8 mouse cellular contexts compared by ENCODE assay signal in genomic region chr5:123344628-123344962, GRCm38 (mm10). TPM values are rescaled to one million over a fixed set of nuclear protein-coding genes. Genes with fewer than 3 reads are reported as not detected.
A peak's percentile ranks its signal among the peaks of the same experiment; 100 is the strongest.
DNase-seq lines count a peak whose midpoint lies in the region; ATAC-seq and TF ChIP-seq lines count a peak whose summit lies in the region.

No protein-coding gene starts in this region.

- H3K4me2 ChIP-seq in embryonic facial prominence, embryonic 13.5 days = peak overlapping the region; percentile 86
- peak overlapping the region; percentile 97 for H3K4me2 ChIP-seq in intestine, postnatal 0 days (replicated peaks; ENCODE audit: low read depth)
- H3K4me2 ChIP-seq in neural tube, embryonic 13.5 days = peak overlapping the region; percentile 89

- no peak for DNase-seq in left cerebral cortex, adult 2 months (ENCODE audit: extremely low spot score in 1 of 2, low spot score in 2 of 2)
- DNase-seq in left cerebral cortex, postnatal 10 days (ENCODE audit: extremely low spot score in 1 of 2, low spot score in 2 of 2) = no peak
- DNase-seq in gastrocnemius, adult 8-10 months (ENCODE audit: low spot score in 2 of 2) = no peak
- no peak for DNase-seq in layer of hippocampus, adult 18-20 months (ENCODE audit: low spot score in 2 of 2)
- no peak for DNase-seq in layer of hippocampus, adult 9-11 months

- peak overlapping the region; percentile 96 for H3K27ac ChIP-seq in left cerebral cortex, adult 2 months
- H3K27ac ChIP-seq in embryonic facial prominence, embryonic 13.5 days = peak overlapping the region; percentile 99
- H3K27ac ChIP-seq in intestine, postnatal 0 days (ENCODE audit: low read depth, low read length) = peak overlapping the region; percentile 89
- H3K27ac ChIP-seq in neural tube, embryonic 13.5 days (replicated peaks) = peak overlapping the region; percentile 99

- no peaks in the 10 kb centered on the region for H3K27me3 ChIP-seq in embryonic facial prominence, embryonic 13.5 days
- no peaks in the 10 kb centered on the region for H3K27me3 ChIP-seq in intestine, postnatal 0 days (replicated peaks; ENCODE audit: control insufficient read depth, insufficient read depth, low read length)
- H3K27me3 ChIP-seq in neural tube, embryonic 13.5 days = no peaks in the 10 kb centered on the region

- no peaks in the 10 kb centered on the region for H3K9me3 ChIP-seq in embryonic facial prominence, embryonic 13.5 days
- H3K9me3 ChIP-seq in intestine, postnatal 0 days (ENCODE audit: control insufficient read depth) = no peaks in the 10 kb centered on the region
- no peaks in the 10 kb centered on the region for H3K9me3 ChIP-seq in neural tube, embryonic 13.5 days

- no peak for TF ChIP-seq CTCF in left cerebral cortex, adult 2 months (IDR thresholded peaks at IDR 0.05)
- TF ChIP-seq CTCF in intestine, postnatal 0 days (IDR thresholded peaks at IDR 0.05; ENCODE audit: low read depth) = no peak

- intact Hi-C loops in left cerebral cortex, adult 2 months (cut with DNase I) = loop anchor here (1.0 kb wide), 2 partner anchors 18 to 87 kb away; no protein-coding TSS in a partner anchor
- intact Hi-C loops in left cerebral cortex, postnatal 10 days (cut with DNase I) = no loop called here

- peaks cover 30% of the 10 kb centered on the region for H3K4me1 ChIP-seq in embryonic facial prominence, embryonic 13.5 days
- no peaks in the 10 kb centered on the region for H3K4me1 ChIP-seq in intestine, postnatal 0 days (replicated peaks; ENCODE audit: control insufficient read depth, insufficient read depth, low read length)
- H3K4me1 ChIP-seq in neural tube, embryonic 13.5 days (replicated peaks) = peaks cover 40% of the 10 kb centered on the region

- peak overlapping the region; percentile 86 for H3K4me3 ChIP-seq in left cerebral cortex, adult 2 months
- H3K4me3 ChIP-seq in embryonic facial prominence, embryonic 13.5 days = peak overlapping the region; percentile 95
- peak overlapping the region; percentile 91 for H3K4me3 ChIP-seq in intestine, postnatal 0 days (ENCODE audit: low read depth, low read length)
- peak overlapping the region; percentile 63 for H3K4me3 ChIP-seq in neural tube, embryonic 13.5 days

- H3K36me3 ChIP-seq in embryonic facial prominence, embryonic 13.5 days = peaks cover 6% of the 10 kb centered on the region; the same call in 1 of the 2 replicates
- H3K36me3 ChIP-seq in intestine, postnatal 0 days (ENCODE audit: control insufficient read depth, insufficient read depth) = no peaks in the 10 kb centered on the region
- no peaks in the 10 kb centered on the region for H3K36me3 ChIP-seq in neural tube, embryonic 13.5 days

- ATAC-seq in embryonic facial prominence, embryonic 13.5 days (ENCODE audit: insufficient number of reproducible peaks, insufficient read depth, low FRiP score, low TSS enrichment, low read depth) = peak; percentile 22; the same call in 1 of the 2 replicates
- ATAC-seq in intestine, postnatal 0 days = peak; percentile 19
- ATAC-seq in neural tube, embryonic 13.5 days (ENCODE audit: low read depth) = peak; percentile 42

- WGBS in embryonic facial prominence, embryonic 13.5 days = 0% methylated on average over 37 of the region's 51 CpGs
- WGBS in intestine, postnatal 0 days = 0% methylated on average over 40 of the region's 51 CpGs
- WGBS in neural tube, embryonic 13.5 days = under 1% methylated on average over 46 of the region's 51 CpGs

- H3K9ac ChIP-seq in embryonic facial prominence, embryonic 13.5 days = peak overlapping the region; percentile 98
- H3K9ac ChIP-seq in intestine, postnatal 0 days (ENCODE audit: low read depth, low read length) = peak overlapping the region; percentile 83
- H3K9ac ChIP-seq in neural tube, embryonic 13.5 days = peak overlapping the region; percentile 89

RNA-seq across cellular contexts. Expression of gene Bcl7a, which starts 1.0 kb away (rescaled TPM):
- total RNA-seq in left cerebral cortex, adult 2 months (2021) = 10 to 100 TPM; 65.4 to 68.2 TPM
- 10 to 100 TPM; 81.4 to 83.3 TPM for total RNA-seq in left cerebral cortex, postnatal 10 days (2021)
- 37.5 and 41.0 TPM in 2 replicates for polyA plus RNA-seq in embryonic facial prominence, embryonic 13.5 days (2015; fragmentation: Nextera tagmentation; extraction: Ambion mirVana)
- 4.2 and 4.7 TPM in 2 replicates for polyA plus RNA-seq in intestine, postnatal 0 days (2015; fragmentation: Nextera tagmentation; extraction: Ambion mirVana)
- polyA plus RNA-seq in neural tube, embryonic 13.5 days (2015; fragmentation: Nextera tagmentation; extraction: Ambion mirVana) = 47.4 and 52.6 TPM in 2 replicates
- 1 to 10 TPM; 7.3 to 9.6 (median 7.9) TPM for total RNA-seq in gastrocnemius, adult 8-10 months (2022)
- total RNA-seq in layer of hippocampus, adult 18-20 months (2021) = 10 to 100 TPM; 66.1 to 66.3 TPM

RNA-seq across cellular contexts. Expression of gene Mlxip, which starts 50.0 kb away (rescaled TPM):
- total RNA-seq in left cerebral cortex, adult 2 months (2021) = 10 to 100 TPM; 20.5 to 20.8 TPM
- 10 to 100 TPM; 22.6 to 24.6 TPM for total RNA-seq in left cerebral cortex, postnatal 10 days (2021)
- 14.0 and 16.4 TPM in 2 replicates for polyA plus RNA-seq in embryonic facial prominence, embryonic 13.5 days (2015; fragmentation: Nextera tagmentation; extraction: Ambion mirVana)
- 17.8 and 18.4 TPM in 2 replicates for polyA plus RNA-seq in intestine, postnatal 0 days (2015; fragmentation: Nextera tagmentation; extraction: Ambion mirVana)
- 23.5 and 28.4 TPM in 2 replicates for polyA plus RNA-seq in neural tube, embryonic 13.5 days (2015; fragmentation: Nextera tagmentation; extraction: Ambion mirVana)
- total RNA-seq in gastrocnemius, adult 8-10 months (2022) = 10 to 100 TPM; 62.2 to 81.0 (median 63.8) TPM
- 10 to 100 TPM; 15.4 to 20.6 TPM for total RNA-seq in layer of hippocampus, adult 18-20 months (2021)

Comparison
In these comparisons a context has a peak if more than half of its experiments do, and no peak if none do; other contexts are left out.
1. RNA of gene Bcl7a, which starts 1.0 kb away (total RNA-seq): 81.4 to 83.3 TPM in left cerebral cortex, postnatal 10 days, 65.4 to 68.2 TPM in left cerebral cortex, adult 2 months and 66.1 to 66.3 TPM in layer of hippocampus, adult 18-20 months; 7.3 to 9.6 TPM in gastrocnemius, adult 8-10 months; every median in the first group is over 4 times any median in the second.
2. Peak in every context shown above with its lines, with median percentiles within 50 percentile points of each other: H3K27ac ChIP-seq, H3K4me3 ChIP-seq, ATAC-seq, H3K4me2 ChIP-seq and H3K9ac ChIP-seq.